Comparison of ENCODE assay signal across 8 mouse cellular contexts in the genomic region with DNA sequence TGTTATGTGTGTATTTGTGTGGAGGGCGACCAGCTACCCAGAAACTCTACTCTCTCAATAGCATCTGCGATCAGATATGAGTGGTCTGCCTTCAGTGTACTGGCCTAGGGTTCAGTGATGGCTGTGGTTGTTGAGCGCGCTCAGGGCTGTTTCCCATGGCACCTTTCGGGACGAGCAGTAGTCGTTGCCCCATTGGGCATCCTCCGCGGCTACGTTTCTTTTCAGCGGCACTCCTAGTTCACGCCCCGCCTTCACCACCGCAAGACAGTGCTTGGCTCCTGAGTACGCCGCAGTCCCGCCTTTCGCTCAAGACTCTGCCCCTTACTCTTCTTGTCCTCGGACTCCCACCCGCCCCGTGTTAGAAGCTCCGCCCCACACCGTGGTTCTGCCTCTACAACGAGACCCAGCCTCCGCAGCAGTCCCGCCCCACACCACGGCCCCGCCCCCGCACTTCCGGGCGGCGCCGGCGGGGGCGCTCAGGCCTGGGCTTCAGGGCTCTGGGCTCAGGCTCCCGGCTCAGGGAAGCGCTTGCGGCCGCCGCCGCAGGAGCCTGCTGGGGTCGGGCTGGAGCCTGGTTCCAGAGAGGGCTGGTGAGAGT. TPM values are rescaled to one million over a fixed set of nuclear protein-coding genes. Genes with fewer than 3 reads are reported as not detected.
A peak's percentile ranks its signal among the peaks of the same experiment; 100 is the strongest.
DNase-seq lines count a peak whose midpoint lies in the region; ATAC-seq and TF ChIP-seq lines count a peak whose summit lies in the region.

Gene Axin1 (plus strand): TSS at position 450 of the 598 bp plus-strand sequence.

- H3K4me2 ChIP-seq in heart, embryonic 15.5 days = peak within 1 kb of the TSS; percentile 77
- peak within 1 kb of the TSS; percentile 79 for H3K4me2 ChIP-seq in liver, embryonic 14.5 days (ENCODE audit: low read depth)
- H3K4me2 ChIP-seq in neural tube, embryonic 11.5 days (ENCODE audit: low read depth) = peak within 1 kb of the TSS; percentile 73
- H3K4me2 ChIP-seq in stomach, postnatal 0 days (replicated peaks; ENCODE audit: low read depth) = peak within 1 kb of the TSS; percentile 64

- peak; percentile 60 for TF ChIP-seq CTCF in liver, embryonic 14.5 days (IDR thresholded peaks at IDR 0.05; ENCODE audit: low read depth)
- TF ChIP-seq CTCF in stomach, postnatal 0 days (IDR thresholded peaks at IDR 0.05; ENCODE audit: low read depth) = peak; percentile 68

- TF ChIP-seq EP300 in liver, embryonic 14.5 days (IDR thresholded peaks at IDR 0.05; ENCODE audit: low read depth) = no peak
- TF ChIP-seq EP300 in stomach, postnatal 0 days (optimal IDR thresholded peaks at IDR 0.05) = no peak

- peaks cover 23% of the 10 kb centered on the region for H3K36me3 ChIP-seq in forebrain, embryonic 10.5 days (replicated peaks)
- H3K36me3 ChIP-seq in heart, embryonic 15.5 days = peaks cover 3% of the 10 kb centered on the region
- H3K36me3 ChIP-seq in liver, embryonic 14.5 days (replicated peaks; ENCODE audit: control insufficient read depth, insufficient read depth, low read depth) = peaks cover 9% of the 10 kb centered on the region
- no peaks in the 10 kb centered on the region; the same call in 1 of the 2 replicates for H3K36me3 ChIP-seq in neural tube, embryonic 11.5 days (ENCODE audit: control insufficient read depth, insufficient read depth, low read length)
- H3K36me3 ChIP-seq in stomach, postnatal 0 days (ENCODE audit: control insufficient read depth, insufficient read depth, low read length) = peaks cover 1% of the 10 kb centered on the region; the same call in 1 of the 2 replicates

- under 1% methylated on average over 42 of the region's 42 CpGs for WGBS in forebrain, embryonic 10.5 days
- WGBS in heart, embryonic 15.5 days = under 1% methylated on average over 42 of the region's 42 CpGs
- WGBS in liver, embryonic 14.5 days (ENCODE audit: insufficient replicate concordance) = under 1% methylated on average over 42 of the region's 42 CpGs
- under 1% methylated on average over 42 of the region's 42 CpGs for WGBS in neural tube, embryonic 11.5 days
- WGBS in stomach, postnatal 0 days = 1% methylated on average over 40 of the region's 42 CpGs

- H3K4me1 ChIP-seq in forebrain, embryonic 10.5 days = peaks cover 31% of the 10 kb centered on the region
- H3K4me1 ChIP-seq in heart, embryonic 15.5 days (replicated peaks) = peaks cover 27% of the 10 kb centered on the region
- peaks cover 12 to 13% of the 10 kb centered on the region in 2 experiments for H3K4me1 ChIP-seq in liver, embryonic 14.5 days (replicated peaks; ENCODE audit: control insufficient read depth in 2 of 2, insufficient read depth in 2 of 2, low read length in 1 of 2)
- peaks cover 10% of the 10 kb centered on the region for H3K4me1 ChIP-seq in neural tube, embryonic 11.5 days (ENCODE audit: control insufficient read depth, insufficient read depth, low read length)
- H3K4me1 ChIP-seq in stomach, postnatal 0 days (replicated peaks; ENCODE audit: control insufficient read depth, insufficient read depth) = no peaks in the 10 kb centered on the region

- no peaks in the 10 kb centered on the region for H3K9me3 ChIP-seq in forebrain, embryonic 10.5 days
- H3K9me3 ChIP-seq in heart, embryonic 15.5 days (replicated peaks) = no peaks in the 10 kb centered on the region
- no peaks in the 10 kb centered on the region for H3K9me3 ChIP-seq in liver, embryonic 14.5 days (ENCODE audit: control insufficient read depth, low read length)
- H3K9me3 ChIP-seq in neural tube, embryonic 11.5 days (ENCODE audit: control insufficient read depth, low read length) = no peaks in the 10 kb centered on the region
- no peaks in the 10 kb centered on the region for H3K9me3 ChIP-seq in stomach, postnatal 0 days (ENCODE audit: control insufficient read depth, low read length)

- H3K27me3 ChIP-seq in forebrain, embryonic 10.5 days (ENCODE audit: poor library complexity, severe bottlenecking) = no peaks in the 10 kb centered on the region
- no peaks in the 10 kb centered on the region for H3K27me3 ChIP-seq in heart, embryonic 15.5 days
- H3K27me3 ChIP-seq in liver, embryonic 14.5 days (ENCODE audit: control insufficient read depth, insufficient read depth, low read length) = no peaks in the 10 kb centered on the region
- no peaks in the 10 kb centered on the region for H3K27me3 ChIP-seq in neural tube, embryonic 11.5 days (ENCODE audit: control insufficient read depth, insufficient read depth, low read length)
- no peaks in the 10 kb centered on the region for H3K27me3 ChIP-seq in stomach, postnatal 0 days (ENCODE audit: control insufficient read depth, insufficient read depth, low read length)

- ATAC-seq in heart, embryonic 15.5 days (replicated peaks; ENCODE audit: insufficient number of reproducible peaks, insufficient read depth, low FRiP score, low read depth) = peak; percentile 97
- peak; percentile 96 for ATAC-seq in liver, embryonic 14.5 days (ENCODE audit: insufficient read depth)
- ATAC-seq in neural tube, embryonic 11.5 days (ENCODE audit: insufficient read depth, low FRiP score, low TSS enrichment) = peak; percentile 96
- ATAC-seq in stomach, postnatal 0 days (ENCODE audit: low FRiP score, low TSS enrichment) = peak; percentile 96

- H3K27ac ChIP-seq in forebrain, embryonic 10.5 days = peak within 1 kb of the TSS; percentile 94
- peak within 1 kb of the TSS; percentile 97 for H3K27ac ChIP-seq in heart, embryonic 15.5 days
- peak within 1 kb of the TSS; percentile 38 for H3K27ac ChIP-seq in liver, embryonic 14.5 days
- peak within 1 kb of the TSS; percentile 94 for H3K27ac ChIP-seq in neural tube, embryonic 11.5 days (ENCODE audit: low read depth, low read length)
- peak within 1 kb of the TSS; percentile 97 for H3K27ac ChIP-seq in stomach, postnatal 0 days (replicated peaks)

- peak within 1 kb of the TSS; percentile 92 for H3K4me3 ChIP-seq in forebrain, embryonic 10.5 days
- peak within 1 kb of the TSS; percentile 76 for H3K4me3 ChIP-seq in heart, embryonic 15.5 days
- H3K4me3 ChIP-seq in liver, embryonic 14.5 days (ENCODE audit: insufficient read depth in 1 of 2, low read depth in 2 of 2, low read length in 2 of 2) = peak within 1 kb of the TSS; percentile 89 to 91
- H3K4me3 ChIP-seq in neural tube, embryonic 11.5 days (ENCODE audit: low read depth, low read length) = peak within 1 kb of the TSS; percentile 97
- peak within 1 kb of the TSS; percentile 71 for H3K4me3 ChIP-seq in stomach, postnatal 0 days (ENCODE audit: low read depth, low read length)

- H3K9ac ChIP-seq in heart, embryonic 15.5 days = peak within 1 kb of the TSS; percentile 99
- H3K9ac ChIP-seq in liver, embryonic 14.5 days (replicated peaks) = peak within 1 kb of the TSS; percentile 80
- peak within 1 kb of the TSS; percentile 97 for H3K9ac ChIP-seq in neural tube, embryonic 11.5 days (ENCODE audit: low read length)
- peak within 1 kb of the TSS; percentile 98 for H3K9ac ChIP-seq in stomach, postnatal 0 days (ENCODE audit: low read length)

- DNase-seq in CD8-positive naive resting alpha-beta T cell, adult 2 months (ENCODE audit: low read depth in 2 of 2, low spot score in 2 of 2) = peak; percentile 95 to 96
- peak; percentile 96 for DNase-seq in c-Kit-positive CD71-negative TER-119-negative erythroid progenitor cells, embryonic 14.5 days (ENCODE audit: low read depth)
- DNase-seq in forebrain, embryonic 10.5 days (ENCODE audit: extremely low spot score, low spot score) = peak; percentile 98
- peak; percentile 95 to 98 for DNase-seq in kidney, postnatal 25 days
- peak; percentile 91 to 95 (median 94) for DNase-seq in liver, embryonic 14.5 days (ENCODE audit: low read depth in 3 of 3, low spot score in 3 of 3)
- peak; percentile 100 for DNase-seq in neural tube, embryonic 11.5 days (ENCODE audit: low spot score)
- peak; percentile 97 for DNase-seq in stomach, postnatal 0 days (ENCODE audit: low spot score)

RNA-seq across cellular contexts. Expression of gene Axin1, which starts in this region (rescaled TPM):
- polyA plus RNA-seq in forebrain, embryonic 10.5 days (2016; fragmentation: Nextera tagmentation; extraction: Ambion mirVana) = 8.4 and 10.5 TPM in 2 replicates
- polyA plus RNA-seq in heart, embryonic 15.5 days (2015; fragmentation: Nextera tagmentation; extraction: Ambion mirVana) = 8.8 and 12.5 TPM in 2 replicates
- 6.5 and 8.7 TPM in 2 replicates for polyA plus RNA-seq in liver, embryonic 14.5 days (2012; rRNA removed)
- 3.8 and 6.0 TPM in 2 replicates for polyA plus RNA-seq in liver, embryonic 14.5 days (2014; fragmentation: Nextera tagmentation; extraction: Ambion mirVana)
- polyA plus RNA-seq in neural tube, embryonic 11.5 days (2014; fragmentation: Nextera tagmentation; extraction: Ambion mirVana) = 19.3 and 20.9 TPM in 2 replicates
- 10.9 and 12.4 TPM in 2 replicates for polyA plus RNA-seq in stomach, postnatal 0 days (2015; fragmentation: Nextera tagmentation; extraction: Ambion mirVana)

Comparison
In these comparisons a context has a peak if more than half of its experiments do, and no peak if none do; other contexts are left out.
1. Peak in every context shown above with its lines: DNase-seq, ATAC-seq, H3K4me3 ChIP-seq and H3K27ac ChIP-seq.
2. H3K27ac ChIP-seq: peak in every context shown above with its lines; median percentile 97 in heart, embryonic 15.5 days; 97 in stomach, postnatal 0 days; 94 in forebrain, embryonic 10.5 days; 94 in neural tube, embryonic 11.5 days; 38 in liver, embryonic 14.5 days.